Mouse (Mus musculus): ENCODE measurements at regions not wholly inside any gene's neighbourhood (a gene's known extent, or its start where the extent isn't known, plus 50 kb on each side); places are given as distances from the start of the nearest gene placed in this dataset.
A peak's percentile ranks its signal among the peaks of the same experiment; 100 is the strongest.

DNA sequence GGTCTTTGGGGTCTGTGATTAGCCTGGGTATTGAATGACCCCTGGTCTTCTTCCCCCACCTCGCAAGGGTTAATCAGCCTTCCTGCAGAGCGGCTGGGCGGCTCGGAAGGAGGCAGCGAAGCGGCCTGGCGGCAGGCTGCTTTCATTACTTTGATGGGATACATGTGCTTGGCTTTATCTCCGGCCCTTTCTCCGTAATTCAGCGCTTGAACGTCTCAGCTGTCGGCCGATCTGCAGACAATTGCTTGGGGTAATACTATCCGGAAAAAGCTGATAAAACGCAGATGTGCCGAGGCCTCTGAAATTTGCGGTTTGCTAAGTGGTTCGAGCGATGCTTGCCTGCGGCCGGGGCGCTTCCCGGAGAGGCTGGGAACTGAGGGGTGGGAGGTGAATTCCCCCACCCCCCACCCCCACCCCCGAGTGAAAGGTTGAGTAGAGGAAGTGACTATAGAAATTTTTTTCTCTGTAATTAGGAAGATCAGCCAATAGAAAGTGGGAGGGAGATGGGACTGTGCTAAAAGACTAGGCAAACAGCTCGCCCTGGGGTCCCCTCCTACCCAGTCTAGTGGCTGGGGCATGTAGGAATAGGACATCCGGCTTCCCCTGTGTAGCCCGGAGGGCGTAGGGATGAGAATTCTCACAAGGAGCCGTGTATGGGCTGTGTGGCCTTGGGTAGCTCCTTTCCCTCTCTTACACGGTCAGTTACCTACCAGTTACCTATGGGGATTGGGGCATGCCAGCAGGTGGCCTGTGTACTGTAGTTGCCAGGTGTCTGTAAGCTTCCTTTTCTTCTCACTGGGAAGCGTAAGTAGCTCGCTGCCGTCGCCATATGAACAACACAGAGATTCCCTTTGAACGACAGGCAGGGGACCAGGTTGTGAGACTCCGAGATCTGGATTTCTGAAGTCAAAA lies 69.5 kb upstream of the Msx1 start:
- H3K27ac ChIP-seq (replicated peaks; ENCODE audit: low read depth, low read length): no peak overlapping the region
- no peaks in the 10 kb centered on the region for H3K9me3 ChIP-seq (ENCODE audit: control insufficient read depth, low read length)
- no peak overlapping the region for H3K9ac ChIP-seq (ENCODE audit: low read depth, low read length)
- H3K27me3 ChIP-seq (replicated peaks; ENCODE audit: control insufficient read depth, insufficient read depth, low read length): peaks cover 57% of the 10 kb centered on the region
- DNase-seq (ENCODE audit: low spot score) (peak; percentile 95), ATAC-seq (ENCODE audit: low read depth) (peak; percentile 84)
- no peaks in the 10 kb centered on the region for H3K36me3 ChIP-seq (ENCODE audit: control insufficient read depth, insufficient read depth, low read length)
- peaks cover 26% of the 10 kb centered on the region; the same call in 1 of the 2 replicates for H3K4me1 ChIP-seq (ENCODE audit: control insufficient read depth, insufficient read depth, low read length)
- peak overlapping the region; percentile 28 for H3K4me3 ChIP-seq (ENCODE audit: low read depth, low read length)
- 2% methylated on average over 35 of the region's 36 CpGs for WGBS
- H3K4me2 ChIP-seq (ENCODE audit: low read depth, low read length): peak overlapping the region; percentile 53

DNA sequence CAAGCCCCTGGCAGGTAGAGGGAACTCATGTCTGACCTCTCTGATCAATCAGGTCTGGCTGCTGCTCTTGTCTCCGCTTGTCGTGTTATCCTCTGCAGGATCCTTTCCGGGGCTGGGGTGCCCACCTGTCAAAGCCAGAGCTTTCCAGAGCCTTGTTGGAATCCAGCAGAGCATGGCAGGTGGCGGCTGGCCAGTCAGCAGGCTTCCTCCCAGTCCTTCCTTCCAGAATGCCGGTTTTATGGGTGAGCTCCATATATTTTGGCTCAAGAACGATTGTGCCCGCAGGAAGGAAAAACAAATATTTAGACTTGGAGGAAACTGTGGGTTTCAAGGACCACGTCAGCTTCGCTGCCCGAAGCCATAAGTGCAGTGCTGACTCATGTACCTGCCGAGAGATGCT lies 66.3 kb upstream of the Msx1 start:
- H3K4me3 ChIP-seq (ENCODE audit: low read depth, low read length): no peak overlapping the region
- H3K27me3 ChIP-seq (replicated peaks; ENCODE audit: control insufficient read depth, insufficient read depth, low read length): peaks cover 56% of the 10 kb centered on the region
- H3K4me2 ChIP-seq (ENCODE audit: low read depth, low read length): no peak overlapping the region
- H3K9ac ChIP-seq (ENCODE audit: low read depth, low read length): no peak overlapping the region
- H3K36me3 ChIP-seq (ENCODE audit: control insufficient read depth, insufficient read depth, low read length): no peaks in the 10 kb centered on the region
- no peak for DNase-seq (ENCODE audit: low spot score)
- ATAC-seq (ENCODE audit: low read depth): no peak
- H3K9me3 ChIP-seq (ENCODE audit: control insufficient read depth, low read length): no peaks in the 10 kb centered on the region
- WGBS: 50% methylated on average over 11 of the region's 11 CpGs
- no peak overlapping the region for H3K27ac ChIP-seq (replicated peaks; ENCODE audit: low read depth, low read length)
- peaks cover 22% of the 10 kb centered on the region; the same call in 1 of the 2 replicates for H3K4me1 ChIP-seq (ENCODE audit: control insufficient read depth, insufficient read depth, low read length)

DNA sequence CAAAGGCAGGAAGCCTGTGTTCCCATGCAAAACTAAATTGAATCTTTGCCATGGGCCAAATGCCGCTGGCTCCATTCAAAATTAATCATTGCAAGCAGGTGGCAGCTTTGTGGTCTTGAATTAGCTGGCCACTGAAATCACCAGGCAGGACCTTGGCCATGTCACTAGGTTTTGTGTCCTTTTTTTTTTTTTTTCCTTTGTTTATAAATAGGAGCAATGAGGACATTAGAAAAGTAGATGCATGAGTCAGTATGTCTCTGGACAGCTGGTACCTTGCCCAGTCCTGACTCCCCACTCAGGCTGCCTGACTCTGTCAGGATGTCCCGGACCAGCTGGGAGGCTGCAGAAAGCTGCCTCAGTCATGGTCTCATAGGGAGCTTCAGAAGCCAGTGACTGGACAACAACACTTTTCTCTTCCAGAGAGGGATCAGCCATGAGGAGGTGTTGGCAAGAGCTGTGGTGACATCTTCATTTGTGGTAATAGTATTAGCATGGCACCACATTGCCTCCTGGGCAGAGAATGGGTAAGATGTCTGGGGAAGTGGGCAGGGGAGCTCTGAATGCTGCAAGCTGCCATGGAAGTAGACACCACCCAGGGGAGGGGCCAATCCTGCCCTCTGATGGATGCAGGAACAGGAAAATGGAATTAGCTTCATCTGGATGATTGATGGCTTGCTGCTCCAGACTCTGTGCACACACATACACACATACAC lies 55.4 kb upstream of the Msx1 start:
- H3K27me3 ChIP-seq (replicated peaks; ENCODE audit: control insufficient read depth, insufficient read depth, low read length): 0 out of 2 replicates have a peak, but pooled peaks cover 3% of the 10 kb centered on the region
- WGBS: 74% methylated on average over 2 of the region's 2 CpGs
- no peaks in the 10 kb centered on the region for H3K4me1 ChIP-seq (ENCODE audit: control insufficient read depth, insufficient read depth, low read length)
- ATAC-seq (ENCODE audit: low read depth) (no peak), DNase-seq (ENCODE audit: low spot score) (no peak)
- H3K36me3 ChIP-seq (ENCODE audit: control insufficient read depth, insufficient read depth, low read length): no peaks in the 10 kb centered on the region
- H3K4me2 ChIP-seq (ENCODE audit: low read depth, low read length): no peak overlapping the region
- no peaks in the 10 kb centered on the region for H3K9me3 ChIP-seq (ENCODE audit: control insufficient read depth, low read length)
- no peak overlapping the region for H3K4me3 ChIP-seq (ENCODE audit: low read depth, low read length)
- no peak overlapping the region for H3K27ac ChIP-seq (replicated peaks; ENCODE audit: low read depth, low read length)
- no peak overlapping the region for H3K9ac ChIP-seq (ENCODE audit: low read depth, low read length)

DNA sequence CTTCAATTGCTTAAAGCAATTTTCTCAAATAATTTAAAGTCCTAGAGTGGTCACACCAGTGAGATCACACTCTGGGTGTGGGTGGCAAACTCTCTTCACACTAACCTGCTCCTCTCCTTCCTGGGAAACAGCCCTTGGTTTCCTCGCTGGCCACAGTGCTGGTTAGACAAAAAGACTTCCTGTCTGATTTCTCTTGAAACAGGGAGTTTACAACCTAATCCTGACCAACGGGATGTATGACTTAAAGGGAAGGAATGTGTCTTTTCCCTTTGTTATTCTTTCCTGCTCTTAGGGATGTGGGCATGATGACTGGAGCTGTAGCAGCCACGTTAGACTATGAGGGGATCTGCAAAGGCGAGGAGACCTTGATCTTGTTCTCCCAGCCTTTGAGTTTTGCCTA lies 51.9 kb upstream of the Msx1 start:
- DNase-seq (ENCODE audit: low spot score) (no peak), ATAC-seq (ENCODE audit: low read depth) (no peak)
- no peak overlapping the region for H3K27ac ChIP-seq (replicated peaks; ENCODE audit: low read depth, low read length)
- no peaks in the 10 kb centered on the region for H3K9me3 ChIP-seq (ENCODE audit: control insufficient read depth, low read length)
- no peaks in the 10 kb centered on the region for H3K36me3 ChIP-seq (ENCODE audit: control insufficient read depth, insufficient read depth, low read length)
- no peak overlapping the region for H3K4me2 ChIP-seq (ENCODE audit: low read depth, low read length)
- no peak overlapping the region for H3K9ac ChIP-seq (ENCODE audit: low read depth, low read length)
- WGBS: 65% methylated on average over 4 of the region's 4 CpGs
- no peak overlapping the region for H3K4me3 ChIP-seq (ENCODE audit: low read depth, low read length)
- no peaks in the 10 kb centered on the region for H3K4me1 ChIP-seq (ENCODE audit: control insufficient read depth, insufficient read depth, low read length)
- H3K27me3 ChIP-seq (replicated peaks; ENCODE audit: control insufficient read depth, insufficient read depth, low read length): 0 out of 2 replicates have a peak, but pooled peaks cover 6% of the 10 kb centered on the region

DNA sequence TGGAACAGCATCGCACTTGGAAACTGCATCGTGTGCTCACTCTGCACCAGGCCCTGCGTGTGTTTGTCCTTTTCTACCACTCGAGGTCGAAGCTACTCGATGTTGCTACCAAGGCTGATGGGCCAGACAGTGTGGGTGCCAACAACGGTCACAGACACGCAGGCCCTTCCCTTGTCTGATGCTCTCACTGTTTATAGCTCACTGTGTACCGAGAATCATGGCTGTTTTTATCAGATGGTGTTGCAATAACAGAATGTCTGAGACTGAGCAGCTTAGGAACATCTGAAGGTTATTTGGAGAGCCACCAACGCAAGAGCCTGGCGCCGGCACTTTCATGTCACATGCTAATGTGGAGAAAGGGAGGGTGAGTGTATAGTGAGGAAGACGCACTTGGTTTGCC lies 51.1 kb upstream of the Msx1 start:
- no peak for ATAC-seq (ENCODE audit: low read depth)
- WGBS: 82% methylated on average over 13 of the region's 13 CpGs
- no peaks in the 10 kb centered on the region for H3K4me1 ChIP-seq (ENCODE audit: control insufficient read depth, insufficient read depth, low read length)

DNA sequence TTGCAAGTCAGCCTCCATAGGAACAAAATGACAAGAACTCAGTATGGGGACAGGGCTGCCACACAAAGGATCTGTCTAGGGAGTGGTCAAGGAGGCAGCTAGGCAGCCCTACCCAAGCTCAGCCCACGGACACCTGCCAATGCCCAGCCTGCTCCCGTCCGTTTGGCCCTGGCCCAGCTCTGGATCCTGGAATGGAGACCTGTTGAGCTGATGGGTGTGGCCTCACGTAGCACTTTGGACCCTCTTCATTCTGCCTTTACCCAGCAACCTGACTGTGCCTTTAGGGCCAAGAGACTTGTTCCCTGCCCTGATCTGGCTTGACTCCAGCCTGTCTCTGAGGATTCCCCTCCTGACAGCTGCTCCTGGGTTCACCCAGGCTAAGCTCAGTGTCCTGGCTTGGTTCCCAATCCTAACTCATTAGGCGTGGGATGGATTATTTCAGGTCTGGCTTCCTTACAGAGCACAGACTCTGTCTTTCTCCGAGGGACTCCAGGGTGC lies 50.5 kb upstream of the Msx1 start:
- no peak overlapping the region for H3K4me3 ChIP-seq (ENCODE audit: low read depth, low read length)
- no peak overlapping the region for H3K27ac ChIP-seq (replicated peaks; ENCODE audit: low read depth, low read length)
- no peaks in the 10 kb centered on the region for H3K36me3 ChIP-seq (ENCODE audit: control insufficient read depth, insufficient read depth, low read length)
- 0 out of 2 replicates have a peak, but pooled peaks have one; percentile 26 for ATAC-seq (ENCODE audit: low read depth)
- 0 out of 2 replicates have a peak, but pooled peaks cover 3% of the 10 kb centered on the region for H3K27me3 ChIP-seq (replicated peaks; ENCODE audit: control insufficient read depth, insufficient read depth, low read length)
- WGBS: 60% methylated on average over 6 of the region's 6 CpGs
- DNase-seq (ENCODE audit: low spot score): peak; percentile 58
- no peak overlapping the region for H3K9ac ChIP-seq (ENCODE audit: low read depth, low read length)
- no peaks in the 10 kb centered on the region for H3K4me1 ChIP-seq (ENCODE audit: control insufficient read depth, insufficient read depth, low read length)
- H3K4me2 ChIP-seq (ENCODE audit: low read depth, low read length): no peak overlapping the region
- no peaks in the 10 kb centered on the region for H3K9me3 ChIP-seq (ENCODE audit: control insufficient read depth, low read length)

More for the DNA sequence above, 51.1 kb upstream of the Msx1 start:
- Histone ChIP-seq H3K9me3 (ENCODE audit: control insufficient read depth, low read length) (no peaks in the 10 kb centered on the region), H3K4me3 (ENCODE audit: low read depth, low read length) (no peak overlapping the region), H3K27ac (replicated peaks; ENCODE audit: low read depth, low read length) (no peak overlapping the region), H3K9ac (ENCODE audit: low read depth, low read length) (no peak overlapping the region), H3K27me3 (replicated peaks; ENCODE audit: control insufficient read depth, insufficient read depth, low read length) (0 out of 2 replicates have a peak, but pooled peaks cover 6% of the 10 kb centered on the region), H3K4me2 (ENCODE audit: low read depth, low read length) (no peak overlapping the region), H3K36me3 (ENCODE audit: control insufficient read depth, insufficient read depth, low read length) (no peaks in the 10 kb centered on the region)
- DNase-seq (ENCODE audit: low spot score): no peak

All from embryonic facial prominence, embryonic 14.5 days (tissue).